Mouse (Mus musculus): ENCODE data around the gene F3. TPM values are rescaled to one million over a fixed set of nuclear protein-coding genes. Genes with fewer than 3 reads are reported as not detected.

F3 gene
- total and polyA plus RNA-seq, 3 experiments = 0.46 to 0.73 (median 0.55) TPM

DNA sequence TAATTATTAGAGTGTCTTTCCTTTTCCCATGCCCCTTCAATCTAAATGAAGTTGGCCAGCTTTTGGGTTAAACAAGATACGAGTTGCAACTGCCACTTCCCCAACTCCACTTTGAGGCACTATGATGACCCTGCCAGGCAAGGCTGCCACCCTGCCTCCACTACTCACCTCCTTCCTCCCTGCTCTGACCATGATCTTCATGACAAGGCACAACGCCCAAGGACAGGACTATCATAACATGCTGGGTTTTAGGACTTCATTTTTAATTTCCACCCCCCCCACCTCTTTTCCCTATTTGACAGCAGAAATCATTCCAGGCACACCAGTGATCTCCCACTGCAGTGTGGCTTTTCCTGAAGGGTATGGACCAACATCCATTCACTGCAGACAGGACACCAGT is 14.6 kb downstream of the F3 start:
- no peak for DNase-seq (ENCODE audit: extremely low read depth)
- in situ Hi-C loops (cut with MboI; ENCODE audit: low pct_ligation_motif_present, low pct_unique_long_range_greater_than_20kb, low sequenced_read_pairs) (loop anchor here (25.0 kb wide), 1 partner anchor 576 kb away; the partner anchor contains the start of gene Rwdd3), dilution Hi-C loops (cut with MboI; ENCODE audit: extremely low pct_ligation_motif_present, extremely low pct_unique_long_range_greater_than_20kb, low sequenced_read_pairs) (no loop called here)

DNA sequence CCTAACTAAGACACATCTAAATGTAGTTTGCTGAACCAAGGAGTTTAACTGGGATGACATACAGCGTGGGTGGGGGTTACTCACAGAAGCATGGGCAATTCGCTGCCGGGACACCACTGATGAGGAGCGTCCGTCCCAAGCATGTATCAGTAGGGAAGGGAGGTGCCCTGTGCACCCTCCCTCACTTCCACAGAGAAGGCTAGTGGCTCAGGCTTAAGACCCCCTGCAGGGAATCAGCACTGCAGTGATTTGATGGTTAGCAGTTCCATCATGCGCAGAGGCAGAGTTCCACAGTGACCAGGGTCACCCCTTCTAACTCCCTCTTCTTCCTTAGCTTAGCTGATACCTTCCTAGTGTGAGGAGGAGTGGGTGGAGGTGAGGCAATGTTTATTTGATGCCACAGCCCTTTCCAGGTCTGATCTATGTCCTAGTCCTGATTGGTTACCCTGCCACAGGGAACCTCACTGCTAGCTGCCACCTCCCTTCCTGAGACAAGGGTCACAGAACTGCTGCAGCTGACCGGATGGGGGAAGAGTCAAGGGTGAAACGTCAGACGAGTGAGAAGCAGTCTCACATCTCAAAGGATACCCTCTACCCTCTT is 15.5 kb downstream of the F3 start:
- Histone ChIP-seq H3K27ac (ENCODE audit: insufficient read depth, low read depth) (no peak overlapping the region), H3K4me1 (ENCODE audit: control insufficient read depth in 1 of 2, insufficient read depth in 2 of 2) (peaks cover 0 to 12% of the 10 kb centered on the region in 2 experiments; a peak in 2 of 4 replicates), H3K36me3 (replicated peaks in 1 of 2; ENCODE audit: control insufficient read depth in 1 of 2, insufficient read depth in 1 of 2, low read length in 1 of 2) (peaks cover 0 to 3% of the 10 kb centered on the region in 2 experiments), H3K4me2 (ENCODE audit: insufficient read depth, low read depth, poor library complexity, severe bottlenecking) (no peak overlapping the region), H3K9me3 (replicated peaks; ENCODE audit: low read length) (no peaks in the 10 kb centered on the region), H3K4me3 (replicated peaks in 1 of 3; ENCODE audit: low read depth in 2 of 3, low read length in 2 of 3, poor library complexity in 1 of 3) (no peak overlapping the region), H3K27me3 (replicated peaks) (no peaks in the 10 kb centered on the region), H3K79me2 (replicated peaks; ENCODE audit: control insufficient read depth, extremely low read depth, insufficient read depth, poor library complexity, severe bottlenecking) (no peaks in the 10 kb centered on the region), H3K9ac (ENCODE audit: insufficient read depth, low read depth) (no peak overlapping the region)
- TF ChIP-seq UBTF (IDR thresholded peaks at IDR 0.05; ENCODE audit: low read depth, low read length) = no peak
- TF ChIP-seq ELF1 (IDR thresholded peaks at IDR 0.05; ENCODE audit: low read depth, low read length) = no peak
- TF ChIP-seq BHLHE40 (IDR thresholded peaks at IDR 0.05; ENCODE audit: low read depth, low read length) = no peak
- TF ChIP-seq E2F4 (IDR thresholded peaks at IDR 0.05; ENCODE audit: insufficient replicate concordance, low read depth, low read length) = no peak
- TF ChIP-seq CHD1 (IDR thresholded peaks at IDR 0.05; ENCODE audit: low read depth, low read length) = no peak
- no peak for TF ChIP-seq SIN3A (IDR thresholded peaks at IDR 0.05; ENCODE audit: low read length)
- TF ChIP-seq MAX (IDR thresholded peaks at IDR 0.05; ENCODE audit: low read length) = no peak
- TF ChIP-seq EP300 (IDR thresholded peaks at IDR 0.05; ENCODE audit: low read length) = no peak
- dilution Hi-C loops (cut with MboI; ENCODE audit: extremely low pct_ligation_motif_present, extremely low pct_unique_long_range_greater_than_20kb, low sequenced_read_pairs) (no loop called here), in situ Hi-C loops (cut with MboI; ENCODE audit: low pct_ligation_motif_present, low pct_unique_long_range_greater_than_20kb, low sequenced_read_pairs) (loop anchor here (25.0 kb wide), 1 partner anchor 577 kb away; the partner anchor contains the start of gene Rwdd3)
- DNase-seq (ENCODE audit: extremely low read depth) = no peak

More for the DNA sequence above, 14.6 kb downstream of the F3 start:
- Histone ChIP-seq H3K79me2 (replicated peaks; ENCODE audit: control insufficient read depth, extremely low read depth, insufficient read depth, poor library complexity, severe bottlenecking) (no peaks in the 10 kb centered on the region), H3K27ac (ENCODE audit: insufficient read depth, low read depth) (no peak overlapping the region), H3K36me3 (replicated peaks in 1 of 2; ENCODE audit: control insufficient read depth in 1 of 2, insufficient read depth in 1 of 2, low read length in 1 of 2) (peaks cover 0 to 3% of the 10 kb centered on the region in 2 experiments), H3K27me3 (replicated peaks) (no peaks in the 10 kb centered on the region), H3K9me3 (replicated peaks; ENCODE audit: low read length) (no peaks in the 10 kb centered on the region), H3K4me3 (replicated peaks in 1 of 3; ENCODE audit: low read depth in 2 of 3, low read length in 2 of 3, poor library complexity in 1 of 3) (no peak overlapping the region), H3K4me2 (ENCODE audit: insufficient read depth, low read depth, poor library complexity, severe bottlenecking) (no peak overlapping the region), H3K4me1 (ENCODE audit: control insufficient read depth in 1 of 2, insufficient read depth in 2 of 2) (peaks cover 0 to 12% of the 10 kb centered on the region in 2 experiments; a peak in 2 of 4 replicates), H3K9ac (ENCODE audit: insufficient read depth, low read depth) (no peak overlapping the region)
- no peak for TF ChIP-seq ZKSCAN1 (IDR thresholded peaks at IDR 0.05; ENCODE audit: borderline replicate concordance, low read depth, low read length)
- no peak for TF ChIP-seq RCOR1 (conservative IDR thresholded peaks at IDR 0.05; ENCODE audit: low read depth, low read length)
- TF ChIP-seq USF2 (conservative IDR thresholded peaks at IDR 0.05; ENCODE audit: low read depth, low read length) = no peak
- no peak for TF ChIP-seq IRF4 (IDR thresholded peaks at IDR 0.05; ENCODE audit: low read depth, low read length)
- no peak for TF ChIP-seq TBP (conservative IDR thresholded peaks at IDR 0.05; ENCODE audit: low read depth, low read length)
- TF ChIP-seq MAFK (IDR thresholded peaks at IDR 0.05; ENCODE audit: insufficient replicate concordance, low read length) = no peak
- TF ChIP-seq PAX5 (IDR thresholded peaks at IDR 0.05; ENCODE audit: low read length) = no peak
- TF ChIP-seq CHD2 (IDR thresholded peaks at IDR 0.05; ENCODE audit: low read length) = no peak
- no peak for TF ChIP-seq KAT2A (IDR thresholded peaks at IDR 0.05; ENCODE audit: insufficient replicate concordance, low read length)
- TF ChIP-seq MYC (IDR thresholded peaks at IDR 0.05; ENCODE audit: low read depth, low read length) = no peak
- no peak for TF ChIP-seq MEF2A (IDR thresholded peaks at IDR 0.05; ENCODE audit: borderline replicate concordance, low read depth, low read length)
- TF ChIP-seq JUND (conservative IDR thresholded peaks at IDR 0.05; ENCODE audit: low read depth, low read length) = no peak
- no peak for TF ChIP-seq ZNF384 (IDR thresholded peaks at IDR 0.05; ENCODE audit: low read depth, low read length)
- TF ChIP-seq MXI1 (IDR thresholded peaks at IDR 0.05; ENCODE audit: low read depth, low read length) = no peak
- no peak for TF ChIP-seq SIN3A (IDR thresholded peaks at IDR 0.05; ENCODE audit: low read length)
- no peak for TF ChIP-seq ZC3H11A (IDR thresholded peaks at IDR 0.05; ENCODE audit: low read depth, low read length)
- TF ChIP-seq ELF1 (IDR thresholded peaks at IDR 0.05; ENCODE audit: low read depth, low read length) = no peak
- no peak for TF ChIP-seq CTCF (conservative IDR thresholded peaks at IDR 0.05 in 1 of 2, IDR thresholded peaks at IDR 0.05 in 1 of 2; ENCODE audit: low read depth in 2 of 2, low read length in 2 of 2)
- TF ChIP-seq POLR2A (IDR thresholded peaks at IDR 0.05; ENCODE audit: low read depth, low read length) = no peak
